Comparison of ENCODE assay signal across 20 mouse cellular contexts in genomic region chr15:68714337-68714736, GRCm38 (mm10).
A peak's percentile ranks its signal among the peaks of the same experiment; 100 is the strongest.
DNase-seq lines count a peak whose midpoint lies in the region; ATAC-seq and TF ChIP-seq lines count a peak whose summit lies in the region.
"Had no signal": no experiment of that assay in that cellular context is flagged by ENCODE, and none has a peak within 500 bp of the region (broad histone marks: within the 10 kb centered on the region; RNA-seq: fewer than 3 reads in every experiment).

No protein-coding gene starts in this region.

- intact Hi-C loops in left cerebral cortex, adult 2 months (cut with DNase I) = loop anchor here (1.0 to 2.0 kb wide), 3 partner anchors 41 to 135 kb away; no protein-coding TSS in a partner anchor

- ATAC-seq in lung, embryonic 14.5 days (ENCODE audit: insufficient read depth) = no peak
- no peak for ATAC-seq in CD4-positive, CD25-positive, alpha-beta regulatory T cell, adult 4 months
- ATAC-seq: liver, embryonic 12.5 days; midbrain, embryonic 13.5 days had no signal

- H3K36me3 ChIP-seq in lung, embryonic 14.5 days (ENCODE audit: insufficient read depth) = no peaks in the 10 kb centered on the region
- no peaks in the 10 kb centered on the region for H3K36me3 ChIP-seq in hindbrain, embryonic 10.5 days
- H3K36me3 ChIP-seq: embryonic facial prominence, embryonic 15.5 days; liver, embryonic 12.5 days; lung, embryonic 15.5 days; midbrain, embryonic 13.5 days; neural tube, embryonic 13.5 days had no signal

- WGBS in lung, embryonic 14.5 days = 58% methylated on average over 4 of the region's 4 CpGs
- WGBS in hindbrain, embryonic 10.5 days = 88% methylated on average over 4 of the region's 4 CpGs

- peak; percentile 3 for DNase-seq in lung, embryonic 14.5 days
- DNase-seq in lung, postnatal 25 days (ENCODE audit: low spot score) = no peak
- peak in 1 of 2 experiments; percentile 19 for DNase-seq in left cerebral cortex, adult 2 months (ENCODE audit: extremely low spot score in 1 of 2, low spot score in 2 of 2)
- DNase-seq in right cerebral cortex, postnatal 10 days (ENCODE audit: low spot score in 2 of 2) = peak; percentile 60 to 72
- no peak for DNase-seq in layer of hippocampus, postnatal 14 days (ENCODE audit: low spot score in 2 of 2)
- DNase-seq in hindbrain, embryonic 10.5 days (ENCODE audit: low spot score) = no peak
- DNase-seq: adrenal gland, adult 8-10 months; cerebellum, adult 11 months; cerebellum, postnatal 14 days; embryo, embryonic 11 days; kidney, adult 11 months; thymus, postnatal 14 days had no signal

- H3K4me1 ChIP-seq in lung, embryonic 14.5 days (ENCODE audit: insufficient read depth) = no peaks in the 10 kb centered on the region
- H3K4me1 ChIP-seq in hindbrain, embryonic 10.5 days (replicated peaks) = no peaks in the 10 kb centered on the region
- H3K4me1 ChIP-seq: embryonic facial prominence, embryonic 15.5 days; liver, embryonic 12.5 days; lung, embryonic 15.5 days; midbrain, embryonic 13.5 days; neural tube, embryonic 13.5 days had no signal

- no peak overlapping the region for H3K4me3 ChIP-seq in lung, embryonic 14.5 days (ENCODE audit: low read depth, low read length)
- no peak overlapping the region for H3K4me3 ChIP-seq in left cerebral cortex, adult 2 months
- no peak overlapping the region for H3K4me3 ChIP-seq in hindbrain, embryonic 10.5 days
- H3K4me3 ChIP-seq: embryonic facial prominence, embryonic 15.5 days; layer of hippocampus, adult 2 months; liver, embryonic 12.5 days; lung, embryonic 15.5 days; midbrain, embryonic 13.5 days; neural tube, embryonic 13.5 days had no signal

- no peak for TF ChIP-seq CTCF in lung, embryonic 14.5 days (IDR thresholded peaks at IDR 0.05; ENCODE audit: low read depth)
- TF ChIP-seq CTCF in left cerebral cortex, adult 2 months (IDR thresholded peaks at IDR 0.05) = no peak

- no peak overlapping the region for H3K4me2 ChIP-seq in lung, embryonic 14.5 days
- H3K4me2 ChIP-seq: embryonic facial prominence, embryonic 15.5 days; liver, embryonic 12.5 days; lung, embryonic 15.5 days; midbrain, embryonic 13.5 days; neural tube, embryonic 13.5 days had no signal

- no peaks in the 10 kb centered on the region for H3K9me3 ChIP-seq in lung, embryonic 14.5 days (ENCODE audit: low read depth, low read length)
- H3K9me3 ChIP-seq in hindbrain, embryonic 10.5 days = no peaks in the 10 kb centered on the region
- H3K9me3 ChIP-seq: embryonic facial prominence, embryonic 15.5 days; liver, embryonic 12.5 days; lung, embryonic 15.5 days; midbrain, embryonic 13.5 days; neural tube, embryonic 13.5 days had no signal

- H3K27me3 ChIP-seq in lung, embryonic 14.5 days (ENCODE audit: insufficient read depth, low read length) = no peaks in the 10 kb centered on the region
- H3K27me3 ChIP-seq in hindbrain, embryonic 10.5 days (ENCODE audit: insufficient read depth, poor library complexity, severe bottlenecking) = no peaks in the 10 kb centered on the region
- H3K27me3 ChIP-seq: embryonic facial prominence, embryonic 15.5 days; liver, embryonic 12.5 days; lung, embryonic 15.5 days; midbrain, embryonic 13.5 days; neural tube, embryonic 13.5 days had no signal

- no peak overlapping the region for H3K9ac ChIP-seq in lung, embryonic 14.5 days
- H3K9ac ChIP-seq: embryonic facial prominence, embryonic 15.5 days; liver, embryonic 12.5 days; lung, embryonic 15.5 days; midbrain, embryonic 13.5 days; neural tube, embryonic 13.5 days had no signal

- H3K27ac ChIP-seq in lung, embryonic 14.5 days (ENCODE audit: low read depth) = no peak overlapping the region
- H3K27ac ChIP-seq in left cerebral cortex, adult 2 months = peak overlapping the region; percentile 86
- H3K27ac ChIP-seq in hindbrain, embryonic 10.5 days = no peak overlapping the region
- H3K27ac ChIP-seq: embryonic facial prominence, embryonic 15.5 days; kidney, postnatal 0 days; layer of hippocampus, adult 2 months; liver, embryonic 12.5 days; lung, embryonic 15.5 days; midbrain, embryonic 13.5 days; neural tube, embryonic 13.5 days had no signal

Comparison
In these comparisons a context has a peak if more than half of its experiments do, and no peak if none do; other contexts are left out.
1. DNase-seq: peak in lung, embryonic 14.5 days (single experiment) and right cerebral cortex, postnatal 10 days (2 of 2); none in lung, postnatal 25 days (single experiment), layer of hippocampus, postnatal 14 days (0 of 2) and hindbrain, embryonic 10.5 days (single experiment).